Mouse (Mus musculus) heart, postnatal 0 days (tissue): Measurements from ENCODE around the gene Adam33.

ENCODE experiments used
- CTCF ChIP-seq: IDR thresholded peaks from 2 replicates; pipeline ENCODE4 v1.5.1; 2016; ENCODE audit warnings: antibody characterized with exemption, control low read depth, low read depth
- EP300 ChIP-seq: IDR thresholded peaks from 2 replicates; pipeline ENCODE4 v1.6.1; 2016; ENCODE audit warnings: antibody characterized with exemption, low read depth

DNA sequence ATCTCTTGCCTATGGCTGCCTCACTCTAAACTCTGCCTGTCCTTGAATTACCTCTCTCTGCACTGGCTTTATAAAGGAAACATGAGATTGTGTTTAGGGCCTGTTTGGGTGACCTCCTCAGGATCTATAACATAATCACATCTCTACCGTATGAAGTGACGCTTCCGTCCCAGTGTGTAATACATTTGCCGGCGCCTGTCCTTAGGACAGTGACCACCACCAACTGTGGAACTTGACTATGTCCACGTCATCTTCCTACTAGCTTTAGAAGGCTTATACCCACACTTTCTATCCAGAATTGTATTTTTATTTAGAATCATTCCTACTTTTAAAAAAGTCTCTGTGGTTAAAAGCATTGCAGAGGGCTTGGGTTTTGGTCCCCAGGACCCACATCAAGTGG lies 25.4 kb downstream of the Adam33 start:
- no peak for TF ChIP-seq EP300
- no peak for TF ChIP-seq CTCF
